Mouse (Mus musculus) adrenal gland, postnatal 10 days (tissue): ENCODE data around the gene Cnga3. TPM values are rescaled to one million over a fixed set of nuclear protein-coding genes. Genes with fewer than 3 reads are reported as not detected.
A peak's percentile ranks its signal among the peaks of the same experiment; 100 is the strongest.

Source experiments
- DNase-seq: peaks from one replicate; pipeline ENCODE4 v3.0.0; 2021; ENCODE audit warnings: mixed read lengths
- long read RNA-seq, 2 experiments: library from polyadenylated mRNA; stranded (forward); transcript quantifications; one replicate each; pipeline ENCODE4 v2.0.0; 2021
- total RNA-seq, 2 experiments: library from RNA; stranded (reverse); gene quantifications; 2 replicates each; pipeline ENCODE4 v1.2.3; 2021

Cnga3 gene
- total RNA-seq: 1 to 10 TPM; 1.5 to 2.2 TPM
- long read RNA-seq, experiment 1, partial matches to known transcripts: 0 of 4 reads
- long read RNA-seq, experiment 1, other reads (novel, unspliced or antisense): 3 of 4 reads
- long read RNA-seq, experiment 2, partial matches to known transcripts: 0 of 5 reads
- long read RNA-seq, experiment 2, other reads (novel, unspliced or antisense): 5 of 5 reads

DNA sequence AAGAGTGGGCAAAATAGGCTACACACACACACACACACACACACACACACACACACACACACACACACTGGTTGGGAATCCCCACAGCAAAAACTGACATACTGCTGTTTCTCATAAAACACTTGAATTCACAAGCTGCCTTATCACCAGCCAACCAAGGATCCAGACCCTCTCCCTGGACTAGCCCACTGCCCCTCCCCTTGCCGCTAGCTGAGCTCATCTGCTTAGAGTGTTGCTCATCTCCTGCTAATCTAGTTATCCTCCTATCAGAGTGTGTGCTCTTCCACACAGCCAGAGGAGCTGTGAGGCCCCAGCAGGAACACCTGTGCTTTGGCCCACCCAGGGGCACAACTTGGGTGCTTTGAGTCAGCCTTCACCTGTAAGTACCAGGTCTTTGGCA lies at the start of gene Cnga3:
Cnga3 (plus strand) TSS at position 291 of the 400 bp plus-strand sequence.
- no peak for DNase-seq

DNA sequence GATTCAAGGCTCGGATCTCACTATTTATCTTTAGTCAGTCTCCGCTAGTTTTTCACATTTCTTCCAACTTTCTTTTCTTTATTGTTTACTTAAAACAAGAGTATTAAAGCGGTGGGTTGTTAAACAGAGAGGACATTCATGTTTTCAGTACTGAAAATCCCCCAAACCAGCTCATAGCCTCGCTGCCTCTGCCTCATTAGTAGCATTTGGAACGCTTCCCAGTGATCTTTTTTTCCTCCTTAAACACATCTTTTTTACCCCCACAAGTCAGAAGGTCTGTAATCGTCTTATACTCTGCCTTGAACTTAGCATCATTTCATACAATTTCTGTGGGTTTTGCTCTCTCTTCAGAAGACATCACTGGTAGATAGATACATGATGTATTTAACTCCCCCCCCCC lies 48.2 kb upstream of the Cnga3 start:
- no peak for DNase-seq

GRCm38 (mm10) chr1:37167918-37168317 lies 46.3 kb upstream of the Cnga3 start:
- DNase-seq: no peak

- no peak for DNase-seq
Measured at GRCm38 (mm10) chr1:37177874-37178273, 36.4 kb upstream of the Cnga3 start.

- no peak for DNase-seq
Measured at GRCm38 (mm10) chr1:37179852-37180251, 34.4 kb upstream of the Cnga3 start.

GRCm38 (mm10) chr1:37187050-37187449 lies 27.2 kb upstream of the Cnga3 start:
- DNase-seq: no peak

DNA sequence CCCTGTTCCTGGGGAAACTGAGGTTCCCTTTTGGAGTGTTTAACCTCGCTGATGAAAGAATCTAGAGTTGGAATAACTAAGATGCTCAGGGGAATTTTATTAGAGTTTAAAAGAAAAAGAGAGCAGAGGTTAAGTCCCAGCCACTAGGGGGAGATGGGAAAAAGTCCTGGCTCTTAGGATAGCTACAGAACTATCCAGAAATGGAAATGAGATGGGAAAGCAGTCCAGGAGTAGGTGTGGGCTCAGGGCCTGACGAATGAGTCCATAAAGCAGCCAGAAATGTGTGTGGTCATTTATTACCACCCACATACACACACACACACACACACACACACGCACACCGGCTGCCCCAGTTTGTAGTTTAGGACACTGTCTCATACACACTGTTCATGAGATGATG lies 19.6 kb upstream of the Cnga3 start:
- DNase-seq: no peak

GRCm38 (mm10) chr1:37201406-37201805 lies 12.8 kb upstream of the Cnga3 start:
- DNase-seq: no peak

GRCm38 (mm10) chr1:37207743-37208142 lies 6.5 kb upstream of the Cnga3 start:
- DNase-seq: no peak

GRCm38 (mm10) chr1:37212375-37212774 lies 1.9 kb upstream of the Cnga3 start:
- DNase-seq: no peak

- DNase-seq: peak; percentile 85
Measured at GRCm38 (mm10) chr1:37218386-37218785, 4.2 kb downstream of the Cnga3 start.

GRCm38 (mm10) chr1:37219593-37219992 lies 5.4 kb downstream of the Cnga3 start:
- DNase-seq: no peak

GRCm38 (mm10) chr1:37220134-37220907 lies 6.1 kb downstream of the Cnga3 start:
- DNase-seq: no peak

DNA sequence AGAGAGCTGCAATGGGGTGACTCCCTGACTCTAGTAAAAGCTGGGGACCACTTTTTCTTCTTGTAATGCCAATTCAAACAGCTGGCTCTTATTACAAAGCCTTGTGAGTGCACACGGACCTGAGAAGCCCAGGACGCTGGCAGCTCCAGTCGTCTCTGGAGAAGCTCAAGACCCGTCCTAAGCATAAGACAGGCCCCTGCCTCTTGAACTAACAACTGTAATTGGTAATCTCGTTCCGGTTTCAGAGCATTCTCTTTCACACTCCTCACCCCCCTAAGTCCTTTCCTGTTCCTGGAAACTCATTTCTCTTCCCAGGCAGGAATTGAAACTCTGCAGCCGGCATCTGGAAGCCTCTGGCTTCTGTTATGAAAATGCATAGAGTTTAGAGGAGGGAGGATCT lies 7.8 kb downstream of the Cnga3 start:
- no peak for DNase-seq

DNA sequence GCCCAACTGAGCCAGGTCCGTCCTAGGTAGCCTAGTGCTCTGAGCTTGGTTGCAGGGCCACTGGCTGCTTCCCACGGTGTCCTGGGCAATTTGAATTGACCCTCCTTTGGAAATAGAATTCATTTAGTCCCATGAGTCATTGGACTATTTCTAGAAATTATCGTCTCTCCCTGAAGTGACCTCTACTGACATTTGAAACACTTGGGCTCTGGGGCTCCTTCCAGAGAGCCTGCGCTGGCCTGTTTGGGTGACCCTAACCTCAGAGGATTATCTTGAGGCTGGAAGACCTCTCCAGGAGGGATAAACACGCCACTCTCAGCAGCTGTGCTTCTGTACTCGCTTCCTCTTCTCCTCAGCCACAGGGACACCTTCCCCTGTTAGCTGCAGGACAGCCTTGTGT lies 16.2 kb downstream of the Cnga3 start:
- DNase-seq: no peak

GRCm38 (mm10) chr1:37231295-37231701 lies 17.1 kb downstream of the Cnga3 start:
- DNase-seq: peak; percentile 19

GRCm38 (mm10) chr1:37239045-37239635 lies 24.9 kb downstream of the Cnga3 start:
- no peak for DNase-seq

DNA sequence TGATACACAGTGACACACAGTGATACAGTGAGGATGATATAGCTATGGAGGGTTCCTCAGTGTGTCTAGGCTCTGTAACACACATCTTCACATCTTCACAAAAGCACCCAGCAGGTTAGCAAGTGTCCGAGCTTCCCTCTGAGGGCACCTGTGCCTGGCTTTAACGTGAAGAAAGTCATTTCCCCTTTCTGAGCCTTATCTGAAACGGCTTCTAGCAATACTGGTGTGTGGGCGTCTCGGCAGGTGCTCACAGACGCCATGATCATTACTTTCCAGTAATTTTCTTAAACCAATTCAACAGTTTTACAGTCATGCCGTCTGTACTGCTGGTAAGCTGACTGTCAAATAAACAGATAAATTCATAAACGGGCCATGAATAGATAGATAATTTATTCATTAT lies 28.0 kb downstream of the Cnga3 start:
- DNase-seq: no peak

GRCm38 (mm10) chr1:37246476-37246875 lies 32.2 kb downstream of the Cnga3 start:
- no peak for DNase-seq

DNA sequence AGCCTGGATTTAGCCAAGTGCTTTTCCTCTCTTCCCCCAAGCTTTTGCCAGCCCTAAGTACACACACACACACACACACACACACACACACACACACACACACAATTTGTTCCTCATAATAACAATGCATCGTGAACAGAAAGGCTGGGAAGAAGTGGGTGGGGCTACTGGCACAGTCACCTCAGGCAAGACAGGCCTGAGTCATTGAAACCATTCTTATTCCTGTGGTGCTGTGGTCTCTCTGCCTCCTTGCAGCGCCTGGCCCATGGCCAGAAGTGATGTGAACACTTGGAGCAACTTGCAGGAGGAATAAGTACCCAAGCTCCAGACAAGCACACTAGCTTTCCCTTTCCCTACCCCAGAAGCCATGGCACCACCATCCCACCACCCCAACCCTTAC lies 34.2 kb downstream of the Cnga3 start:
- no peak for DNase-seq

GRCm38 (mm10) chr1:37250643-37251310 lies 36.5 kb downstream of the Cnga3 start:
- peak; percentile 89 for DNase-seq

DNA sequence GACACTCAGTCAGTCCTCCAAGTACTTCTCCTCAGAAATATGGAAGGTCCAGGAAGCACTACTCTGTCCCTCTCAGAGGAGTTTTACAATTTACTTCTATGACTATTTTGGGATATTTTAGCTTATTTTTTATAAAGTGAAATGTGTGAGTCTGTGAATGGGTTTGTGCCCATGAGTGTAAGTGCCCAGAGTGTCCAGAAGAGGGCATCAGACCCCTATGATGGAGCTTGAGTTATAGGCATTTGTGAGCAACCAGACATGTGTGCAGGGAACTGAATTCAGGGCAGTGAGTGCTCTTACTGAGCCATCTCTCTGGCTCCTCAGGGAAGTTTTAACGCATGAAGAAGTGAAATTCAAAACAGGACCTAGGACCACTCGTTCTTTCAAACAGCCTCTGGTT lies 44.2 kb downstream of the Cnga3 start:
- DNase-seq: no peak

GRCm38 (mm10) chr1:37272464-37272863 lies 58.2 kb downstream of the Cnga3 start:
- DNase-seq: peak; percentile 71
